Mouse (Mus musculus): Measurements from ENCODE around the gene Arhgap9. TPM values are rescaled to one million over a fixed set of nuclear protein-coding genes. Genes with fewer than 3 reads are reported as not detected.

Gene Arhgap9
- total and polyA plus RNA-seq, 3 experiments: 43.3 to 89.2 (median 54.8) TPM

DNA sequence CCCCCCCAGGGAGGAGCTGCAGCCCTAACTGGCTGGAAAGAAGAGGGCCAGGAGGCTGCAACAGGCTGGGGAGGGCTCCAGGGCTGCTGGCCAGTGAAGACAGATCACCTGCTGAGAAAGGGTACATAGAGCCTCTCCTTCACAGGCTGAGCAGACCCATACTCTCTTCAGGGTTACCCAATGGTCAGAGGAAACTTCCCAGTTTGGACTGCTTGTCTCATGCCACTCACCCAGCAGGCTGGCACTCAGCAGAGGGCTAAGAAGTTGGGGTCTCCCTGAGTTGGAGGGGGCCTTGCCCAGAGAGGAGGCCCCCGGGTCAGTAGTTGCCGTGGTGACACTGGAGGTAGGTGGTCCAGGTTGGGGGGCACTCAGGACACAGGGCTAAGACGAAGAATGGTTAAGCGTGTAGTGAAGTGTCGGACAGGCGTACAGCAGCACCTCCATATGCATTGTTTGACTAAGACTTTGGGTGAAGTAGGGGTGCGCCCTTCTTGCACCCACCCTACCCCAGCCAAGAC, 37.6 kb upstream of the Arhgap9 start:
- Histone ChIP-seq H3K9me3 (replicated peaks) (peaks cover 2% of the 10 kb centered on the region; the same call in 1 of the 2 replicates), H3K4me3 (ENCODE audit: low read depth, low read length) (no peak overlapping the region), H3K36me3 (replicated peaks) (peaks cover 85% of the 10 kb centered on the region), H3K4me1 (ENCODE audit: insufficient read depth, low read depth, low read length) (peaks cover 64% of the 10 kb centered on the region), H3K27me3 (ENCODE audit: insufficient read depth, low read length) (no peaks in the 10 kb centered on the region)
- DNase-seq (ENCODE audit: low spot score) (no peak), ATAC-seq (ENCODE audit: extremely low read depth, insufficient number of reproducible peaks, low FRiP score, poor library complexity, severe bottlenecking) (no peak)
- TF ChIP-seq GATA2 (IDR thresholded peaks at IDR 0.05; ENCODE audit: borderline replicate concordance, low read depth, low read length): no peak
- TF ChIP-seq CTCF (IDR thresholded peaks at IDR 0.05; ENCODE audit: low read depth, low read length): no peak
- TF ChIP-seq GATA1 (IDR thresholded peaks at IDR 0.05; ENCODE audit: borderline replicate concordance, low read length): no peak
- no peak for TF ChIP-seq POLR2AphosphoS5 (IDR thresholded peaks at IDR 0.05; ENCODE audit: insufficient replicate concordance, low read depth, low read length)
- no peak for TF ChIP-seq TAL1 (conservative IDR thresholded peaks at IDR 0.05; ENCODE audit: low read depth, low read length)

DNA sequence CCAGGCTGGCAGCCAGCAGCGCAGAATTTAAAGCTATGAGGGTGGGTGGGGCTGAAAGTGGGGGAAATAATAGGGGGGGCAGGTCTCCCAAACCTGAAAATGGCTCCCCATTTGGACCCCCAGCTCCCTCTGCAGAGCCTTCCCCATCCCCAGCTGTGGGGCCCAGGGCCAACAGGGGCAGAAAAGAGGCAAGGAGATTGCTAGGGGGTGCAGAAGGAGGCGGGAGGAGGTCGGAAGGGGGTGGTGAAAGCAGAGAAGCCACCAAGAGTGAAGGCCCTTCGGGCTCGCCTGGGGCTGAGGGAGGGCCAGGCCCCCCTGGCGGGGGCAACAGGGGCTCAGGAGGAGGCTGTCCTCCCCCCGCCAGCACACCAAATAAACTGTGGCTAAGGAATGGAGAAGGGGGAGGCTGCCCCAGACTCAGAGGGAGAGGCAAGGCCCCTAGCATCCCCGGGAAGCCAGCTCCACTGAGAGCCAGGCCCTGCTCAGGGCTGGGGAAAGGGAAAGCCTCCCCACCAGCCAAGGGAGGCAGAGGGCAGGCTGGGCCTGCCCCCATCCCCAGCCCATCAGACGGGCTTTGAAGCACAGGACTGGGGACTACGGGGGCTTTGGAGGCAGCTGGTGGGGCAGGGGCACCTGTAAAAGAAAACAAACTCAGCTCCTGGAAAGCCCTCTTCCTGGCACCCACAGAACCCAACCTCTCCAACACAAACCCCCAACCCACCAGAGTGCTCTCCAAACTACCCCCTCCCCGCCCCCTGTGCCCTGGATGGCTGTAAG, 36.9 kb upstream of the Arhgap9 start:
- Histone ChIP-seq H3K36me3 (replicated peaks) (peaks cover 77% of the 10 kb centered on the region), H3K4me3 (ENCODE audit: low read depth, low read length) (peak overlapping the region; percentile 81; the same call in 1 of the 2 replicates), H3K9me3 (replicated peaks) (no peaks in the 10 kb centered on the region), H3K4me1 (ENCODE audit: insufficient read depth, low read depth, low read length) (peaks cover 71% of the 10 kb centered on the region), H3K27me3 (ENCODE audit: insufficient read depth, low read length) (no peaks in the 10 kb centered on the region)
- ATAC-seq (ENCODE audit: extremely low read depth, insufficient number of reproducible peaks, low FRiP score, poor library complexity, severe bottlenecking) (no peak), DNase-seq (ENCODE audit: low spot score) (no peak)
- no peak for TF ChIP-seq GATA2 (IDR thresholded peaks at IDR 0.05; ENCODE audit: borderline replicate concordance, low read depth, low read length)
- TF ChIP-seq TAL1 (conservative IDR thresholded peaks at IDR 0.05; ENCODE audit: low read depth, low read length): no peak
- TF ChIP-seq GATA1 (IDR thresholded peaks at IDR 0.05; ENCODE audit: borderline replicate concordance, low read length): no peak
- TF ChIP-seq POLR2AphosphoS5 (IDR thresholded peaks at IDR 0.05; ENCODE audit: insufficient replicate concordance, low read depth, low read length): no peak
- no peak for TF ChIP-seq CTCF (IDR thresholded peaks at IDR 0.05; ENCODE audit: low read depth, low read length)

- H3K4me3 ChIP-seq (ENCODE audit: low read depth, low read length): peak overlapping the region; percentile 81; the same call in 1 of the 2 replicates
- TF ChIP-seq TAL1 (conservative IDR thresholded peaks at IDR 0.05; ENCODE audit: low read depth, low read length) (no peak), GATA1 (IDR thresholded peaks at IDR 0.05; ENCODE audit: borderline replicate concordance, low read length) (no peak), GATA2 (IDR thresholded peaks at IDR 0.05; ENCODE audit: borderline replicate concordance, low read depth, low read length) (no peak), POLR2AphosphoS5 (IDR thresholded peaks at IDR 0.05; ENCODE audit: insufficient replicate concordance, low read depth, low read length) (no peak), CTCF (IDR thresholded peaks at IDR 0.05; ENCODE audit: low read depth, low read length) (no peak)
- H3K27me3 ChIP-seq (ENCODE audit: insufficient read depth, low read length): no peaks in the 10 kb centered on the region
- H3K4me1 ChIP-seq (ENCODE audit: insufficient read depth, low read depth, low read length): peaks cover 74% of the 10 kb centered on the region
- no peak for DNase-seq (ENCODE audit: low spot score)
- no peak for ATAC-seq (ENCODE audit: extremely low read depth, insufficient number of reproducible peaks, low FRiP score, poor library complexity, severe bottlenecking)
- H3K9me3 ChIP-seq (replicated peaks): no peaks in the 10 kb centered on the region
- peaks cover 70% of the 10 kb centered on the region for H3K36me3 ChIP-seq (replicated peaks)
These were observed 36.1 kb upstream of the Arhgap9 start for GRCm38 (mm10) chr10:127285644-127286043.

GRCm38 (mm10) chr10:127286194-127286593, 35.6 kb upstream of the Arhgap9 start:
- H3K27me3 ChIP-seq (ENCODE audit: insufficient read depth, low read length): no peaks in the 10 kb centered on the region
- H3K4me3 ChIP-seq (ENCODE audit: low read depth, low read length): peak overlapping the region; percentile 81; the same call in 1 of the 2 replicates
- TF ChIP-seq TAL1 (conservative IDR thresholded peaks at IDR 0.05; ENCODE audit: low read depth, low read length): no peak
- no peak for TF ChIP-seq POLR2AphosphoS5 (IDR thresholded peaks at IDR 0.05; ENCODE audit: insufficient replicate concordance, low read depth, low read length)
- no peak for ATAC-seq (ENCODE audit: extremely low read depth, insufficient number of reproducible peaks, low FRiP score, poor library complexity, severe bottlenecking)
- H3K4me1 ChIP-seq (ENCODE audit: insufficient read depth, low read depth, low read length): peaks cover 74% of the 10 kb centered on the region
- no peaks in the 10 kb centered on the region for H3K9me3 ChIP-seq (replicated peaks)
- no peak for DNase-seq (ENCODE audit: low spot score)
- H3K36me3 ChIP-seq (replicated peaks): peaks cover 66% of the 10 kb centered on the region

DNA sequence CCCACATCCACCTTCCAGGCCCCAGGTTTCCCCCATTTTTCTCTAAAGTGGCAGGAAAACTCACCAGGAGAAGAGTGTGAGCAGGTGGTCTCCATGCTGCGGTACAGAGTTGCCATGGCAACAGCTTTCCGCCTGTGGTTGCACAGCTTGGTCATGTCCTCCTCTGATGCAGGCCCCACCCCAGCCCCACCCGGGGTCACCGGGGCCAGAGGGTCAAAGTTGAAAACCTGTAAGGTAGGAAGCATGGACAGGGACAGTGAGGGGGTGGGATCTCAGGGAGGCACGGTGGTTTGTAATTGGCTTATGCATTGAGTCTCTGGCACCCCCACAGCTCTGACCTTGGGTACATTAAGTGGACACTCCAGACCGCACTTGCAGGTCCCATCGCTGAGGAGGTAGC, 35.0 kb upstream of the Arhgap9 start:
- Histone ChIP-seq H3K4me3 (ENCODE audit: low read depth, low read length) (peak overlapping the region; percentile 81), H3K36me3 (replicated peaks) (peaks cover 63% of the 10 kb centered on the region), H3K4me1 (ENCODE audit: insufficient read depth, low read depth, low read length) (peaks cover 78% of the 10 kb centered on the region), H3K9me3 (replicated peaks) (no peaks in the 10 kb centered on the region), H3K27me3 (ENCODE audit: insufficient read depth, low read length) (no peaks in the 10 kb centered on the region)
- no peak for ATAC-seq (ENCODE audit: extremely low read depth, insufficient number of reproducible peaks, low FRiP score, poor library complexity, severe bottlenecking)
- no peak for DNase-seq (ENCODE audit: low spot score)
- TF ChIP-seq GATA1 (IDR thresholded peaks at IDR 0.05; ENCODE audit: borderline replicate concordance, low read length) (no peak), POLR2AphosphoS5 (IDR thresholded peaks at IDR 0.05; ENCODE audit: insufficient replicate concordance, low read depth, low read length) (no peak), CTCF (IDR thresholded peaks at IDR 0.05; ENCODE audit: low read depth, low read length) (no peak), TAL1 (conservative IDR thresholded peaks at IDR 0.05; ENCODE audit: low read depth, low read length) (no peak), GATA2 (IDR thresholded peaks at IDR 0.05; ENCODE audit: borderline replicate concordance, low read depth, low read length) (no peak)

- ATAC-seq (ENCODE audit: extremely low read depth, insufficient number of reproducible peaks, low FRiP score, poor library complexity, severe bottlenecking): no peak
- peak overlapping the region; percentile 81 for H3K4me3 ChIP-seq (ENCODE audit: low read depth, low read length)
- H3K36me3 ChIP-seq (replicated peaks): peaks cover 63% of the 10 kb centered on the region
- TF ChIP-seq GATA1 (IDR thresholded peaks at IDR 0.05; ENCODE audit: borderline replicate concordance, low read length) (no peak), POLR2AphosphoS5 (IDR thresholded peaks at IDR 0.05; ENCODE audit: insufficient replicate concordance, low read depth, low read length) (no peak), GATA2 (IDR thresholded peaks at IDR 0.05; ENCODE audit: borderline replicate concordance, low read depth, low read length) (no peak), TAL1 (conservative IDR thresholded peaks at IDR 0.05; ENCODE audit: low read depth, low read length) (no peak), CTCF (IDR thresholded peaks at IDR 0.05; ENCODE audit: low read depth, low read length) (no peak)
- peaks cover 80% of the 10 kb centered on the region for H3K4me1 ChIP-seq (ENCODE audit: insufficient read depth, low read depth, low read length)
- H3K9me3 ChIP-seq (replicated peaks): no peaks in the 10 kb centered on the region
- no peak for DNase-seq (ENCODE audit: low spot score)
- H3K27me3 ChIP-seq (ENCODE audit: insufficient read depth, low read length): no peaks in the 10 kb centered on the region
These were observed 34.4 kb upstream of the Arhgap9 start for GRCm38 (mm10) chr10:127287271-127287935.
